Mouse (Mus musculus): ENCODE measurements at regions not wholly inside any gene's neighbourhood (a gene's known extent, or its start where the extent isn't known, plus 50 kb on each side); places are given as distances from the start of the nearest gene placed in this dataset.

DNA sequence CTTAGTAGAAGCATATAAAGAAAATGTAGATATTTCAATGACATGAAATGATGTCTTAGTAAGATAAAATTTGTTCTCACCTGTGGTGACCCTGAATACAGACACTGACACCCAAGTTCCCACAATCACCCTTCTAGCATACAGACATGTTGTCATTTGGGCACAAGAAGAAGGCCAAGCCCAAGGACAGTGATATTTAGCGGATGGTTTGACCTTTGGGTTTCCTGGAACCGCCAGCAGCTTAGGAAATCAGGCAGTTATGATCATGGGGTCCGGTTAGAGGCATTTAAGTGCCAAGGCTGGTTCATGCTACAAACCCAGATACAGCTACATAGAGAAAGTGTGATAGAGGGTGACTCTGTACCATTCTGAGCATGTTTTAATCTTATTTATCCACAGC, 310.2 kb upstream of the Gpc5 start:
- TF ChIP-seq CTCF (IDR thresholded peaks at IDR 0.05; ENCODE audit: low read depth), result no peak
- TF ChIP-seq EP300 (IDR thresholded peaks at IDR 0.05; ENCODE audit: low read depth), result no peak

All from liver, postnatal 0 days (tissue).